Mouse (Mus musculus): ENCODE results near the gene Caskin2.

GRCm38 (mm10) chr11:115819915-115820623 lies 6.6 kb upstream of the Caskin2 start:
- TF ChIP-seq POLR2A (IDR thresholded peaks at IDR 0.05; ENCODE audit: extremely low read depth, insufficient read depth, low read length): no peak
- no peak for TF ChIP-seq CTCF (IDR thresholded peaks at IDR 0.05; ENCODE audit: low read depth, low read length)

Measured in liver, adult 2 months (tissue).